Mouse (Mus musculus): Measurements from ENCODE around the gene Ptpn22. TPM values are rescaled to one million over a fixed set of nuclear protein-coding genes. Genes with fewer than 3 reads are reported as not detected.
"Not testable (repeated sequence)": the region's sequence is repeated elsewhere in the genome, so short reads cannot be mapped to it uniquely, and the experiment has no call there.

Ptpn22 gene
- polyA plus RNA-seq, 1 experiment from 2014 or later = 2.2 TPM

DNA sequence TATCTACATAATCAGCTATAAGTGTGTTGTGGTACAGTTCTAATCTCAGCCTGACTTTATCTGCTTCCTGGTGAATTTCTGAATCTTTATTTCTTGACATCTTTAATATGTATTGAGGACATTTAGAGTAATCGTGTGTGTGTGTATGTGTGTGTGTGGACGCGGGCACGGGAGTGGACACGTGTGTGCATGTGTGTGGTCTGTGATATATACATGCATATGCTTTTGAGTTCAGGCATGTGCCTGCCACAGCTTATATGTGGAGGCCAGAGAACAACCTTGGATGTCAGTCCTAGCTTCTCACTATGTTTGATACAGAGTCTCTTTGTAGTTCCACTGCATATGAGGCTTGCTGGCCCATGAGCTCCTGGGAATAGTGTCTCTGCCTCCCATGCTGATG lies 23.1 kb upstream of the Ptpn22 start:
- WGBS (ENCODE audit: insufficient replicate concordance) = 84% methylated on average over 5 of the region's 5 CpGs
- Histone ChIP-seq H3K4me3 (replicated peaks) (no peak overlapping the region), H3K4me2 (no peak overlapping the region), H3K9ac (no peak overlapping the region), H3K27ac (no peak overlapping the region), H3K36me3 (no peaks in the 10 kb centered on the region), H3K9me3 (replicated peaks) (no peaks in the 10 kb centered on the region), H3K4me1 (replicated peaks) (peaks cover 19% of the 10 kb centered on the region), H3K27me3 (no peaks in the 10 kb centered on the region)
- DNase-seq (no peak), ATAC-seq (ENCODE audit: low read depth) (no peak)

DNA sequence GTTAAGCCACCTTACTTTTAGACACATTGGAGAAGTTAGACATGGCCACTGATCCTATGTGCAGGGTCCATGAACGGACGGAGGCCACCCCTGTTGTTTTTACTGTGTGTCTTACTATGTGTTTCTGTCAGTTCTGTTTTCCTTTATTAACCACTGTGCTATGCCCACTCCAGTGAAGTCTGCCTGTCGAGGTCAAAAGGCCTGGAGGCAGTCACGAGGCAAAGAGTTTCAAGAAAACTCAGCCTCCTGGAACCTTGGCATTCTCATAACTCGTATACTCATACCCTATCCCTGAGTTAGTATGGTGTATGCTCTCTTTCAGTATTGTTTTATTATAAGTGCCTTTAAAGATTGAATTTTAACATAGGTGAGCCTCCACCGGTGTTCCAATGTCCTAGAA lies 19.9 kb upstream of the Ptpn22 start:
- H3K9me3 ChIP-seq (replicated peaks) = no peaks in the 10 kb centered on the region
- WGBS (ENCODE audit: insufficient replicate concordance) = 83% methylated on average over 6 of the region's 6 CpGs
- no peak overlapping the region for H3K4me2 ChIP-seq
- H3K4me1 ChIP-seq (replicated peaks) = no peaks in the 10 kb centered on the region
- DNase-seq (no peak), ATAC-seq (ENCODE audit: low read depth) (no peak)
- H3K36me3 ChIP-seq = no peaks in the 10 kb centered on the region
- H3K9ac ChIP-seq = no peak overlapping the region
- H3K27me3 ChIP-seq = no peaks in the 10 kb centered on the region
- no peak overlapping the region for H3K4me3 ChIP-seq (replicated peaks)
- H3K27ac ChIP-seq = no peak overlapping the region

DNA sequence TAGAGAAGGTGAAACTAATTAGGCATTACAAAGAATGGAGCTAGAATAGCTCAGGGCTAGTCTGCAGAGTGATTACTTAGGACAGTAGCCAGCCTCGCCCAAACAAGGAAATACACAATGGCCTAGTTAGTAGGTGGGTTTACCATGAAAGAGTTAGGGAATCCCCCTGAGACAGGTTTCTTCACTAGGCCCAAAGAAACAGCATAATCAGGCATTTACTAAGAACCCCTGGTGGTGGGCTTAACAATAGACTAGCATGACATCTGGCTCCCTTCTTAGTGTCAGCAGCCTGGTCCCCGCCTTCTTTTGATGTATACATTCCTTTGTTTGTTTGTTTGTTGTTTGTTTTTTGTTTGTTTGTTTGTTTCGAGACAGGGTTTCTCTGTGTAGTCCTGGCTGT lies 19.4 kb upstream of the Ptpn22 start:
- H3K4me2 ChIP-seq; H3K27ac ChIP-seq; H3K4me1 ChIP-seq (replicated peaks); H3K9me3 ChIP-seq (replicated peaks); H3K27me3 ChIP-seq; H3K9ac ChIP-seq; ATAC-seq (ENCODE audit: low read depth); H3K4me3 ChIP-seq (replicated peaks); H3K36me3 ChIP-seq; DNase-seq: not testable (repeated sequence)
- WGBS (ENCODE audit: insufficient replicate concordance) = 79% methylated on average over 3 of the region's 3 CpGs

DNA sequence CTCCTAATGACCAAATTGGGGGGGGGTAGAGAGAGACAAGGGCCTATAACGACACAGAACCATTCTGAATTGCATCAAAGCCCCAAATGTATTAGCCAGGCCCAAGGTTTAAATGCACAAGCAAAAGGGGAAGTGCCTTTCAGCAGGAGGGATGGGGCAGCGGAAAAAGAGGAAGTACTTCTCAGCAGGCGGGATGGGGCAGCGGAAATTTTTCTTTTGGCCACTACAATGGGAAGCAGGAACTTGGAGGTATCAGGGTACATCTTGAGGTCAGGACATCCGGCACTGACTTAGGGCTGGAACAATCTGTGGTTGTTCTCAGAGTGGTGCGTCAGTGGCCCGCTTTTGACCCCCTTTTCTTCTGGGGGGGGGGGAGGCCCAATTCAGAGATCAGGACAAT lies 18.6 kb upstream of the Ptpn22 start:
- DNase-seq = not testable (repeated sequence)
- WGBS (ENCODE audit: insufficient replicate concordance) = 57% methylated on average over 7 of the region's 7 CpGs

DNA sequence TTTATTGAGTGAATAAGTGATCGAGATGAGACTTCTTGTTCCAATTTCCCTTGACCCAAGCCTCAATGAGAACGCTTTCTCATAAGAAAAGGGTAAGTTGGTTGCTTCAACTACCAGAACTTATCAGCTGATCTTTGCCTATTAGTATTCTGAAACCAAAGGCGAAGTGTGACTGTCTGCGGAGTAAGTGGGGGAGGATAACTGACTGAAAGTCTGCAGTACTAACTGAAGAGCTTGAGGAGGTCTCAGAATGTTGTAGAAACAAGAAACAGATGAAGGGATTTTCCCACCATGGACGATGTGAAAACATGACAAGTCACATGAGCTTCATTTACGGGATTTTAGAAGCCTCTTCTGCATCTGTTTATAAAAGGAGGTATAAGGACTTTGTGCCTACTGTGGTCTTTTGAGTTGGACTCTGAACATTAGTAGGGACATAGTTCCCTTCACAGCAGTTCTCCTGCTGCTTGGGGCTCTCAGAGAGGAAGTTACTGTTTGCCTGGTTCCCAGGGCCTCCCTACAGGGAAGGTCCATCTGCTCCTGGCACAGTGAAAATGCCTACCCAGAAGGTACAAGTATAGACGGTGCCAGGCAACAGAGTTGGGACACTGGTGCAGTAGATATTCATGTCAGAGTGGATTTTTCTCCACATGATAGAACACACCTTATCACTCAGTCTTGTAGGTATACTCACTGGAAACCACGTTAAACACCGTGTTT lies 8.8 kb upstream of the Ptpn22 start:
- Histone ChIP-seq H3K36me3 (no peaks in the 10 kb centered on the region), H3K9ac (no peak overlapping the region), H3K27ac (no peak overlapping the region), H3K4me1 (replicated peaks) (no peaks in the 10 kb centered on the region; the same call in 1 of the 2 replicates), H3K9me3 (replicated peaks) (no peaks in the 10 kb centered on the region), H3K4me2 (no peak overlapping the region), H3K27me3 (no peaks in the 10 kb centered on the region), H3K4me3 (replicated peaks) (no peak overlapping the region)
- WGBS (ENCODE audit: insufficient replicate concordance) = 57% methylated on average over 9 of the region's 9 CpGs
- no peak for DNase-seq
- no peak for ATAC-seq (ENCODE audit: low read depth)

More for the DNA sequence above, 18.6 kb upstream of the Ptpn22 start:
- not testable (repeated sequence) for H3K4me3 ChIP-seq (replicated peaks); H3K27me3 ChIP-seq; H3K4me1 ChIP-seq (replicated peaks); H3K36me3 ChIP-seq; H3K27ac ChIP-seq; H3K4me2 ChIP-seq; H3K9me3 ChIP-seq (replicated peaks); H3K9ac ChIP-seq; ATAC-seq (ENCODE audit: low read depth)

DNA sequence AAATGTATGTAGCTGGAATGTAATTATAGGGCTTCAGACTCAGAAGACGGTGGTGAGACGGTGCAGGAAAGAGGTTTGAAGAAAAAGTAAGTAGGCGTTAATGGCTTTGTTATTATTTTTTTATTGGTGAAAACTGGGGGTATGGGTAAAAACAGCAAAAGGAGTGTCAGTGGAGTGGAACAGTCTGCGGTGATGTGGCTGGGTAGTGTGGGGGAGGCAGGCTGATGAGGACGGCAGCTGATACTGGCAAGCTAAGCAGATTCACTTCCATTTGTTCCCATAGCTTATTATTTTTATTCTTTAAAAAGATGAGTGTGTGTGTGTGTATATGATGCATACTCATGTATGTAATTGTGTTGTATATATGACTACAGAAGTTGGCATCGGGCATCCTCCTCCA lies 8.1 kb upstream of the Ptpn22 start:
- H3K27ac ChIP-seq = no peak overlapping the region
- ATAC-seq (ENCODE audit: low read depth) (no peak), DNase-seq (no peak)
- H3K4me1 ChIP-seq (replicated peaks) = no peaks in the 10 kb centered on the region; the same call in 1 of the 2 replicates
- no peak overlapping the region for H3K4me2 ChIP-seq
- no peak overlapping the region for H3K9ac ChIP-seq
- WGBS (ENCODE audit: insufficient replicate concordance) = 80% methylated on average over 6 of the region's 6 CpGs
- no peaks in the 10 kb centered on the region for H3K36me3 ChIP-seq
- no peaks in the 10 kb centered on the region for H3K27me3 ChIP-seq
- H3K9me3 ChIP-seq (replicated peaks) = no peaks in the 10 kb centered on the region
- no peak overlapping the region for H3K4me3 ChIP-seq (replicated peaks)

DNA sequence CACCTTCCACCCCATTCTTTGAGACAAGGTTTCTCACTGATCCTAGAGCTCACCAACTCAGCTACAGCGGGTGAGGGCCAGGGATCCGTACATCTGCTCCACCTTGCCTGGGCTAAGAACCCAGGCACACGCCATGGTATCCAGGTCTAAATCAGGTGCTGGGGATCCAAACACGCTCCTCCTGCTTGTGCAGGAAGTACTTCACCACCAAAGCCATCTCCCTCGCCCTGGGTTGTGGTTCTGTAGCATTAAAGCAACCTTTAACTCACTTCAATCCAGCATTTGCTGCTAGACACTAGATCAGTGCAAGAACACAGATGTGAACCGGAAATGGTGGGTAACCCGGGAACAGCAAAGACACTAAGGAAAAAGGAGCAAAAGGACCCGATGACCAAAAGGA lies 7.7 kb upstream of the Ptpn22 start:
- ATAC-seq (ENCODE audit: low read depth) (no peak), DNase-seq (no peak)
- Histone ChIP-seq H3K27me3 (no peaks in the 10 kb centered on the region), H3K9me3 (replicated peaks) (no peaks in the 10 kb centered on the region), H3K9ac (no peak overlapping the region), H3K4me2 (no peak overlapping the region), H3K4me1 (replicated peaks) (no peaks in the 10 kb centered on the region; the same call in 1 of the 2 replicates), H3K4me3 (replicated peaks) (no peak overlapping the region), H3K36me3 (no peaks in the 10 kb centered on the region), H3K27ac (no peak overlapping the region)
- WGBS (ENCODE audit: insufficient replicate concordance) = 76% methylated on average over 8 of the region's 8 CpGs

DNA sequence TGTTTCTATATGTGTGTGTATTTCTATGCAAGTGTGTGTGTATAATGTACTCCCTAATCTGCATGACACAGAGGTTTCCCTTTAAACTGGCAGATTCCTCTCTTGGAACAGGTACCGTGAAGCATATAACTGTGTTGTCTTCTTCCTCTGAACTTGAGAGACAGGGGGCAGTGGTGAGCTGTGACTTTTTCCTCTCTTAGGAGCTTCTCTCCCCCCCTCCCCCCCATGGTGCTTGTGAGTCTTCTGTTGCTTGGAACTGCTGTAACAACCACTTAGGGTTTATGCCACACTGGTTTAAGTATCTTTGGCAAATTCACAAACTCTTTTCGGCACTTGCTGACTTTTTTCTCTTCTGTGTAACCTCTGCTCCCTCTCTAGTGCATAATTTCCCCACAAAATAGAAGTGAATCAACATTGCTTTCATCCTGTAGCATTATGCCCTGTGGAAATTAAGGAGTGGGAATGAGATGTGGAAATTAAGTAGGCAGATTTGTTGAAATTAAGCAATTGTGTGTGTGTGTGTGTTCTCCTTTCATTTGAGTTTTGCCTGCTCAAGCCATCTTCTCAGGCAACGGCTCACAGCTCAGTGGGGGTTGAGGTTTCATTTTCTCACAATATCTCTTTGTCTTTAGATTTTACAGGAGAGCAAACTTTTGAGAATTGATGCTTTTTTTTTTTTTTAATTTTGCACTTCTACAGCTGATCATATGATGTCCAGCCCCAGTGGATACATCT lies 6.9 kb upstream of the Ptpn22 start:
- no peaks in the 10 kb centered on the region for H3K9me3 ChIP-seq (replicated peaks)
- WGBS (ENCODE audit: insufficient replicate concordance) = 57% methylated on average over 3 of the region's 3 CpGs
- no peak for ATAC-seq (ENCODE audit: low read depth)
- no peak overlapping the region for H3K27ac ChIP-seq
- DNase-seq = no peak
- H3K4me2 ChIP-seq = no peak overlapping the region
- H3K27me3 ChIP-seq = no peaks in the 10 kb centered on the region
- H3K4me3 ChIP-seq (replicated peaks) = no peak overlapping the region
- H3K9ac ChIP-seq = no peak overlapping the region
- peaks cover 4% of the 10 kb centered on the region; the same call in 1 of the 2 replicates for H3K4me1 ChIP-seq (replicated peaks)
- no peaks in the 10 kb centered on the region for H3K36me3 ChIP-seq

DNA sequence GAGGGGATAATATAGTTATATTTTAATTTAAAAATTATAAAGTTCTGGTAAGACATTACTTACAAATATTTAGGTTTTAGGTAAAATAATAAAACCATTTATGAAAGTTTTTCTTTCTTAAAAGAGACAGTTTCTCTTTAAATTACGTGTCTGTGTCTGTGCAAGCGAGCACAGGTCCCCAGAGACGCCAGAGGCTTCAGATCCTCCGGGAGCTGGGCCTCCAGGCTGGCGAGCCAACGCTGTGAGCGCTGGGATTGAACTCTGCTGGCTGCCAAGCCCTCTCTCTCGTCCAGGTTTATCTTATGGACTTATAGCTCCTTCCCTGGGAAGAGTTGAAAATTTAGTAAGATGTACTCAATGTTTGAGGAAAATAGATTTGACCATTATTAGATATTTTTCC lies 5.8 kb upstream of the Ptpn22 start:
- 73% methylated on average over 8 of the region's 8 CpGs for WGBS (ENCODE audit: insufficient replicate concordance)
- H3K36me3 ChIP-seq = no peaks in the 10 kb centered on the region
- H3K9ac ChIP-seq = no peak overlapping the region
- H3K9me3 ChIP-seq (replicated peaks) = no peaks in the 10 kb centered on the region
- peaks cover 4% of the 10 kb centered on the region; the same call in 1 of the 2 replicates for H3K4me1 ChIP-seq (replicated peaks)
- no peak for DNase-seq
- no peak overlapping the region for H3K4me2 ChIP-seq
- H3K4me3 ChIP-seq (replicated peaks) = no peak overlapping the region
- ATAC-seq (ENCODE audit: low read depth) = no peak
- no peak overlapping the region for H3K27ac ChIP-seq
- H3K27me3 ChIP-seq = no peaks in the 10 kb centered on the region

DNA sequence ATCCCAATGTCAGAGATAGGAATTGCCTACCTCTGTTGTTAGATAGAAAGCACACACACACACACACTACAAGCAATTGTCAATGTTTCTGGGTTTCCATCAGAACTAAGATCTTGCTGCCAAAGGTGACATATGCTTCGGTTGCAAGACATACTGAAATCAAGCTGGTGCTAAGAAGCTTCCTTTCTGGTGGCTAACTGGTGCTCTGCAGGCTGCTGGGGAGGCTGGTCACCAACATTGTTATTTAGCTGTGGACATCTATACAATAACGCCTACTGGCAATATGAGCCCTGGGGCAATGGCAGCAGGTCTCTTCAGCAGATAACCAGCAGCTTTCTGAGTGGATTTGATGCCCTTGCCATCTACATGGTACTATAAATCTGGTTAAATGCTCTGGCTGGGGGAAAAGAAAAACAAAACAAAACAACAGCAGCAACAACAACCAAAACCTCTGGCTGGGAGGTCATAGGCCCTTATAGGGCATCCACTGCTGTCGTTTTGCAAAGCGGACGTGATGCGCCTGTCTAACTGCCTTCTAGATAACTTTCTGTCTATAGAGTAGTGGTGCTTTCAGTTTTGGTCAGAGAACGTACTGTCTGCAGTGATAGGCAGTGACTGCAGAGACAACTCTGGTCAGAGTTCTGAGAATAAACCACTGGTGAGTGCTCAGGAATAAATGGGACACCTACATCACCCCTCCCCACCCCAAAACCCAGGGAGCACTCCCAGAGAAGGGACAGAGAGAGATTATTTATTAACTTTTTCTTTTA lies 2.4 kb upstream of the Ptpn22 start:
- H3K4me3 ChIP-seq (replicated peaks) = no peak overlapping the region
- ATAC-seq (ENCODE audit: low read depth) (no peak), DNase-seq (no peak)
- H3K36me3 ChIP-seq = no peaks in the 10 kb centered on the region
- no peak overlapping the region for H3K27ac ChIP-seq
- H3K4me1 ChIP-seq (replicated peaks) = peaks cover 9% of the 10 kb centered on the region; the same call in 1 of the 2 replicates
- H3K9me3 ChIP-seq (replicated peaks) = no peaks in the 10 kb centered on the region
- no peak overlapping the region for H3K4me2 ChIP-seq
- 64% methylated on average over 7 of the region's 7 CpGs for WGBS (ENCODE audit: insufficient replicate concordance)
- H3K9ac ChIP-seq = no peak overlapping the region
- H3K27me3 ChIP-seq = no peaks in the 10 kb centered on the region

DNA sequence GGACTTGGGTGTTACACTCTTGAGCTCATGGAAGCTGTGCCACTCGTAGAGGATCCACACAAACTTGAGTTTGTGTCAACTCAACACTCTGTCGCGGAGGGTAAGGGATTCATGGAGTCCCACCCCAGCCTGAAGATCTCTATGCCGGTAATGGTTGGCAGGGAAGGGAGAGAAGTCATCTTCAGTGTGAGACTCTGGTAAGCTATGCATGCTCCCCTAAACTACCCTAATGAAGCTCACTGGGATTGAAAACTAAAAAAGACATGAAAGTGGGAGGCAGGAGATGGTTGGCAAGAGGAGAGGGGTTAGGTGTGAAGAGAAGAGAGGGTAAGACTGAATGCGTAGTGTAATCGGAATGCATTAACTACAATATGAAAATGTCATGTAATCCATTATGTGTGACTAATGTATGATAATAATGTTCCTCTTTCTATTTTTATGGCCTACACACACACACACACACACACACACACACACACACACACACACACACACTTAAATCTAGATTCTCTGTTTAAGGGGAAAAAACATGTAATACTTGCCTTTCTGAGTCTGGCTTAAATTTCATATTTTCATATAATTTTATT lies 1.5 kb upstream of the Ptpn22 start:
- Histone ChIP-seq H3K9me3 (replicated peaks) (no peaks in the 10 kb centered on the region), H3K4me3 (replicated peaks) (no peak overlapping the region), H3K4me1 (replicated peaks) (peaks cover 9% of the 10 kb centered on the region; the same call in 1 of the 2 replicates), H3K36me3 (no peaks in the 10 kb centered on the region), H3K27ac (no peak overlapping the region), H3K4me2 (no peak overlapping the region), H3K9ac (no peak overlapping the region), H3K27me3 (no peaks in the 10 kb centered on the region)
- DNase-seq (no peak), ATAC-seq (ENCODE audit: low read depth) (no peak)
- 87% methylated on average over 6 of the region's 6 CpGs for WGBS (ENCODE audit: insufficient replicate concordance)
